In genomic region chr5:72452750-72453149, GRCm38 (mm10) we compare ENCODE assay signal across 28 mouse cellular contexts. TPM values are rescaled to one million over a fixed set of nuclear protein-coding genes. Genes with fewer than 3 reads are reported as not detected.
DNase-seq lines count a peak whose midpoint lies in the region; ATAC-seq lines count a peak whose summit lies in the region.
"Had no signal": no experiment of that assay in that cellular context is flagged by ENCODE, and none has a peak within 500 bp of the region (broad histone marks: within the 10 kb centered on the region; RNA-seq: fewer than 3 reads in every experiment).

No protein-coding gene starts in this region.

- no peak overlapping the region for H3K4me2 ChIP-seq in forebrain, embryonic 15.5 days (replicated peaks)
- H3K4me2 ChIP-seq: embryonic facial prominence, embryonic 12.5 days; kidney, embryonic 15.5 days; liver, embryonic 15.5 days; lung, embryonic 15.5 days; midbrain, embryonic 15.5 days; neural tube, embryonic 13.5 days had no signal

- H3K4me1 ChIP-seq in forebrain, embryonic 15.5 days, result peaks cover 9% of the 10 kb centered on the region; the same call in 1 of the 2 replicates
- peaks cover 19% of the 10 kb centered on the region for H3K4me1 ChIP-seq in forebrain, embryonic 10.5 days
- H3K4me1 ChIP-seq: embryonic facial prominence, embryonic 12.5 days; kidney, embryonic 15.5 days; liver, embryonic 15.5 days; megakaryocyte, embryonic 14.5 days; midbrain, embryonic 15.5 days; neural tube, embryonic 13.5 days had no signal

- peak overlapping the region; percentile 66 for H3K27ac ChIP-seq in forebrain, embryonic 15.5 days (replicated peaks)
- H3K27ac ChIP-seq in forebrain, embryonic 10.5 days, result no peak overlapping the region
- H3K27ac ChIP-seq: embryonic facial prominence, embryonic 12.5 days; heart, embryonic 10.5 days; hindbrain, embryonic 10.5 days; kidney, embryonic 15.5 days; left cerebral cortex, adult 2 months; limb, embryonic 10.5 days; liver, embryonic 15.5 days; lung, embryonic 15.5 days; midbrain, embryonic 15.5 days; neural tube, embryonic 13.5 days had no signal

- 24% methylated on average over 4 of the region's 4 CpGs for WGBS in forebrain, embryonic 15.5 days
- WGBS in forebrain, embryonic 10.5 days, result 66% methylated on average over 4 of the region's 4 CpGs

- no peaks in the 10 kb centered on the region for H3K36me3 ChIP-seq in forebrain, embryonic 15.5 days
- H3K36me3 ChIP-seq in forebrain, embryonic 10.5 days (replicated peaks), result no peaks in the 10 kb centered on the region
- H3K36me3 ChIP-seq: embryonic facial prominence, embryonic 12.5 days; heart, embryonic 10.5 days; hindbrain, embryonic 10.5 days; kidney, embryonic 15.5 days; limb, embryonic 10.5 days; liver, embryonic 15.5 days; lung, embryonic 15.5 days; midbrain, embryonic 15.5 days; neural tube, embryonic 13.5 days had no signal

- H3K27me3 ChIP-seq in forebrain, embryonic 15.5 days, result no peaks in the 10 kb centered on the region
- H3K27me3 ChIP-seq in forebrain, embryonic 10.5 days (ENCODE audit: poor library complexity, severe bottlenecking), result no peaks in the 10 kb centered on the region
- H3K27me3 ChIP-seq: embryonic facial prominence, embryonic 12.5 days; kidney, embryonic 15.5 days; liver, embryonic 15.5 days; lung, embryonic 15.5 days; megakaryocyte, embryonic 14.5 days; midbrain, embryonic 15.5 days; neural tube, embryonic 13.5 days had no signal

- 0 out of 2 replicates have a peak, but pooled peaks have one; percentile 21 for ATAC-seq in cerebellum, adult (ENCODE audit: insufficient number of reproducible peaks, low FRiP score, low TSS enrichment)
- ATAC-seq in forebrain, embryonic 15.5 days (replicated peaks), result peak; percentile 67
- ATAC-seq: midbrain, embryonic 15.5 days had no signal

- no peak overlapping the region for H3K4me3 ChIP-seq in forebrain, embryonic 15.5 days
- H3K4me3 ChIP-seq in forebrain, embryonic 10.5 days, result no peak overlapping the region
- H3K4me3 ChIP-seq: embryonic facial prominence, embryonic 12.5 days; heart, embryonic 10.5 days; hindbrain, embryonic 10.5 days; kidney, embryonic 15.5 days; left cerebral cortex, adult 2 months; limb, embryonic 10.5 days; liver, embryonic 15.5 days; lung, embryonic 15.5 days; megakaryocyte, embryonic 14.5 days; midbrain, embryonic 15.5 days; myocyte; neural tube, embryonic 13.5 days had no signal

- no peak for DNase-seq in cerebellum, adult 11-12 months
- DNase-seq in forebrain, embryonic 10.5 days (ENCODE audit: extremely low spot score, low spot score), result no peak
- peak; percentile 7 for DNase-seq in brain, adult 2 months (ENCODE audit: low read depth, low spot score)
- peak; percentile 16 to 24 for DNase-seq in cerebellum, postnatal 25 days
- no peak for DNase-seq in kidney, postnatal 10 days
- DNase-seq in spleen, adult 12 weeks (ENCODE audit: low spot score), result no peak
- DNase-seq: adrenal gland, postnatal 25 days; kidney, adult 11 months; layer of hippocampus, adult 9-11 months; liver; lung, postnatal 36 days; thymus, adult 18-20 months; thymus, postnatal 36 days had no signal

- H3K9ac ChIP-seq in forebrain, embryonic 15.5 days (replicated peaks), result no peak overlapping the region
- H3K9ac ChIP-seq: embryonic facial prominence, embryonic 12.5 days; kidney, embryonic 15.5 days; liver, embryonic 15.5 days; lung, embryonic 15.5 days; midbrain, embryonic 15.5 days; neural tube, embryonic 13.5 days had no signal

- no peaks in the 10 kb centered on the region for H3K9me3 ChIP-seq in forebrain, embryonic 15.5 days
- H3K9me3 ChIP-seq in forebrain, embryonic 10.5 days, result no peaks in the 10 kb centered on the region
- H3K9me3 ChIP-seq: embryonic facial prominence, embryonic 12.5 days; heart, embryonic 10.5 days; hindbrain, embryonic 10.5 days; kidney, embryonic 15.5 days; limb, embryonic 10.5 days; liver, embryonic 15.5 days; lung, embryonic 15.5 days; megakaryocyte, embryonic 14.5 days; midbrain, embryonic 15.5 days; neural tube, embryonic 13.5 days had no signal

RNA-seq across cellular contexts. Expression of gene Corin, which starts 51.5 kb away (rescaled TPM):
- polyA plus RNA-seq in forebrain, embryonic 15.5 days (2015; fragmentation: Nextera tagmentation; extraction: Ambion mirVana), result 0.08 TPM in 1 of 2 replicates, not detected in the other
- 1.0 and 1.3 TPM in 2 replicates for polyA plus RNA-seq in forebrain, embryonic 10.5 days (2016; fragmentation: Nextera tagmentation; extraction: Ambion mirVana)
- polyA plus RNA-seq: large intestine, adult 2 months; myocyte had no signal

Comparison
In these comparisons a context has a peak if more than half of its experiments do, and no peak if none do; other contexts are left out.
1. DNase-seq: peak in brain, adult 2 months (single experiment) and cerebellum, postnatal 25 days (2 of 2); none in cerebellum, adult 11-12 months (single experiment), forebrain, embryonic 10.5 days (single experiment), kidney, postnatal 10 days (single experiment) and spleen, adult 12 weeks (single experiment).